ENCODE assay signal across 8 mouse cellular contexts in genomic region chr9:66833851-66834250, GRCm38 (mm10). TPM values are rescaled to one million over a fixed set of nuclear protein-coding genes. Genes with fewer than 3 reads are reported as not detected.
DNase-seq lines count a peak whose midpoint lies in the region; ATAC-seq and TF ChIP-seq lines count a peak whose summit lies in the region.

No protein-coding gene starts in this region.

- H3K4me3 ChIP-seq in liver, adult 2 months (ENCODE audit: insufficient read depth, low read depth, low read length), result no peak overlapping the region
- H3K4me3 ChIP-seq in hindbrain, embryonic 16.5 days (ENCODE audit: low read length), result peak overlapping the region; percentile 69
- peak overlapping the region; percentile 63 for H3K4me3 ChIP-seq in liver, embryonic 12.5 days
- H3K4me3 ChIP-seq in olfactory bulb, adult 2 months (ENCODE audit: insufficient read depth, low read depth, low read length), result peak overlapping the region; percentile 92

- TF ChIP-seq CTCF in liver, adult 2 months (IDR thresholded peaks at IDR 0.05; ENCODE audit: low read depth, low read length), result no peak
- no peak for TF ChIP-seq CTCF in olfactory bulb, adult 2 months (IDR thresholded peaks at IDR 0.05; ENCODE audit: insufficient read depth, low read depth, low read length)

- no peak for ATAC-seq in hindbrain, embryonic 16.5 days
- ATAC-seq in liver, embryonic 12.5 days, result no peak

- H3K36me3 ChIP-seq in liver, adult 2 months (ENCODE audit: control insufficient read depth, insufficient read depth, low read length), result no peaks in the 10 kb centered on the region
- H3K36me3 ChIP-seq in hindbrain, embryonic 16.5 days (ENCODE audit: control insufficient read depth, insufficient read depth, low read length), result no peaks in the 10 kb centered on the region
- no peaks in the 10 kb centered on the region for H3K36me3 ChIP-seq in liver, embryonic 12.5 days

- peak; percentile 12 for DNase-seq in liver, adult 2 months (ENCODE audit: extremely low read depth, low read depth, low spot score)
- DNase-seq in liver, result no peak
- peak; percentile 8 to 18 for DNase-seq in cerebellum, postnatal 36 days
- DNase-seq in T-cell, adult 2 months (ENCODE audit: low spot score), result no peak
- no peak for DNase-seq in frontal cortex, postnatal 14 days (ENCODE audit: low spot score in 2 of 2)

- H3K79me2 ChIP-seq in liver, adult 2 months (ENCODE audit: control insufficient read depth, insufficient read depth, low read length), result no peaks in the 10 kb centered on the region

- 23% methylated on average over 7 of the region's 7 CpGs for WGBS in liver, adult 2 months
- WGBS in hindbrain, embryonic 16.5 days, result 16% methylated on average over 7 of the region's 7 CpGs
- 34% methylated on average over 7 of the region's 7 CpGs for whole genome bisulfite sequencing in liver, embryonic 12.5 days (ENCODE audit: insufficient replicate concordance)
- 19% methylated on average over 7 of the region's 7 CpGs for WGBS in olfactory bulb, adult 2 months

- H3K4me1 ChIP-seq in liver, adult 2 months (ENCODE audit: control insufficient read depth, insufficient read depth, low read length), result no peaks in the 10 kb centered on the region; the same call in 1 of the 2 replicates
- H3K4me1 ChIP-seq in hindbrain, embryonic 16.5 days (ENCODE audit: control insufficient read depth, insufficient read depth, low read depth, low read length), result peaks cover 6% of the 10 kb centered on the region
- H3K4me1 ChIP-seq in liver, embryonic 12.5 days, result peaks cover 24% of the 10 kb centered on the region
- peaks cover 11% of the 10 kb centered on the region for H3K4me1 ChIP-seq in olfactory bulb, adult 2 months (ENCODE audit: control insufficient read depth, insufficient read depth, low read length)

- peak overlapping the region; percentile 95 for H3K4me2 ChIP-seq in hindbrain, embryonic 16.5 days (ENCODE audit: low read length)
- peak overlapping the region; percentile 96 for H3K4me2 ChIP-seq in liver, embryonic 12.5 days

- no peaks in the 10 kb centered on the region for H3K27me3 ChIP-seq in liver, adult 2 months (ENCODE audit: control insufficient read depth, insufficient read depth, low read length)
- no peaks in the 10 kb centered on the region for H3K27me3 ChIP-seq in hindbrain, embryonic 16.5 days (replicated peaks; ENCODE audit: control insufficient read depth, insufficient read depth, low read length)
- H3K27me3 ChIP-seq in liver, embryonic 12.5 days (replicated peaks), result 0 out of 2 replicates have a peak, but pooled peaks cover 5% of the 10 kb centered on the region

- no peaks in the 10 kb centered on the region for H3K9me3 ChIP-seq in hindbrain, embryonic 16.5 days (ENCODE audit: control insufficient read depth, low read length)
- no peaks in the 10 kb centered on the region for H3K9me3 ChIP-seq in liver, embryonic 12.5 days (replicated peaks)

- no peak for TF ChIP-seq POLR2A in liver, adult 2 months (IDR thresholded peaks at IDR 0.05; ENCODE audit: extremely low read depth, insufficient read depth, low read length)
- no peak for TF ChIP-seq POLR2A in olfactory bulb, adult 2 months (IDR thresholded peaks at IDR 0.05; ENCODE audit: insufficient read depth, low read depth, low read length)

- H3K9ac ChIP-seq in liver, adult 2 months (ENCODE audit: low read depth, low read length), result no peak overlapping the region
- peak overlapping the region; percentile 69 for H3K9ac ChIP-seq in hindbrain, embryonic 16.5 days (ENCODE audit: low read depth, low read length)
- H3K9ac ChIP-seq in liver, embryonic 12.5 days, result 0 out of 2 replicates have a peak overlapping the region, but pooled peaks have one; percentile 60

- no peak overlapping the region for H3K27ac ChIP-seq in liver, adult 2 months (replicated peaks; ENCODE audit: insufficient read depth, low read depth, low read length)
- no peak overlapping the region for H3K27ac ChIP-seq in hindbrain, embryonic 16.5 days (ENCODE audit: low read depth, low read length)
- no peak overlapping the region for H3K27ac ChIP-seq in liver, embryonic 12.5 days
- H3K27ac ChIP-seq in olfactory bulb, adult 2 months (ENCODE audit: insufficient read depth, low read depth, low read length), result no peak overlapping the region

RNA-seq across cellular contexts. Expression of gene Aph1c, which starts 0.7 kb away (rescaled TPM):
- total RNA-seq in liver, adult 2 months (2014; rRNA removed), result 0.65 and 1.5 TPM in 2 replicates
- polyA plus RNA-seq in liver, adult 2 months (2012; rRNA removed), result 0.43 and 0.97 TPM in 2 replicates
- 5.0 and 5.2 TPM in 2 replicates for polyA plus RNA-seq in hindbrain, embryonic 16.5 days (2015; fragmentation: Nextera tagmentation; extraction: Ambion mirVana)
- polyA plus RNA-seq in liver, embryonic 12.5 days (2016; fragmentation: Nextera tagmentation; extraction: Ambion mirVana), result 0.87 and 1.3 TPM in 2 replicates
- not detected in 2 replicates for polyA plus RNA-seq in olfactory bulb, adult 2 months (2012; ENCODE audit: insufficient read depth, insufficient read length, low replicate concordance, missing spikeins)

RNA-seq across cellular contexts. Expression of gene Gm10647, which starts 37.0 kb away (rescaled TPM):
- total RNA-seq in liver, adult 2 months (2014; rRNA removed), result 0.37 and 1.2 TPM in 2 replicates
- polyA plus RNA-seq in liver, adult 2 months (2012; rRNA removed), result 0.06 and 0.10 TPM in 2 replicates
- 0.48 and 0.64 TPM in 2 replicates for polyA plus RNA-seq in hindbrain, embryonic 16.5 days (2015; fragmentation: Nextera tagmentation; extraction: Ambion mirVana)
- 0.07 and 0.15 TPM in 2 replicates for polyA plus RNA-seq in liver, embryonic 12.5 days (2016; fragmentation: Nextera tagmentation; extraction: Ambion mirVana)
- not detected in 2 replicates for polyA plus RNA-seq in olfactory bulb, adult 2 months (2012; ENCODE audit: insufficient read depth, insufficient read length, low replicate concordance, missing spikeins)

RNA-seq across cellular contexts. Expression of gene Aph1b, which starts 38.6 kb away (rescaled TPM):
- total RNA-seq in liver, adult 2 months (2014; rRNA removed), result 2.9 and 5.0 TPM in 2 replicates
- 1.0 and 1.2 TPM in 2 replicates for polyA plus RNA-seq in liver, adult 2 months (2012; rRNA removed)
- polyA plus RNA-seq in hindbrain, embryonic 16.5 days (2015; fragmentation: Nextera tagmentation; extraction: Ambion mirVana), result 21.4 and 22.6 TPM in 2 replicates
- 1.4 and 2.4 TPM in 2 replicates for polyA plus RNA-seq in liver, embryonic 12.5 days (2016; fragmentation: Nextera tagmentation; extraction: Ambion mirVana)
- polyA plus RNA-seq in olfactory bulb, adult 2 months (2012; ENCODE audit: insufficient read depth, insufficient read length, low replicate concordance, missing spikeins), result not detected in 2 replicates

Comparison
In these comparisons a context has a peak if more than half of its experiments do, and no peak if none do; other contexts are left out.
1. DNase-seq: peak in liver, adult 2 months (single experiment) and cerebellum, postnatal 36 days (2 of 2); none in liver (single experiment), T-cell, adult 2 months (single experiment) and frontal cortex, postnatal 14 days (0 of 2).